Mouse (Mus musculus): ENCODE measurements around the gene Dstn. TPM values are rescaled to one million over a fixed set of nuclear protein-coding genes. Genes with fewer than 3 reads are reported as not detected.

Dstn gene
- total RNA-seq, 2 experiments from 2014 or later = 188 to 189 TPM

DNA sequence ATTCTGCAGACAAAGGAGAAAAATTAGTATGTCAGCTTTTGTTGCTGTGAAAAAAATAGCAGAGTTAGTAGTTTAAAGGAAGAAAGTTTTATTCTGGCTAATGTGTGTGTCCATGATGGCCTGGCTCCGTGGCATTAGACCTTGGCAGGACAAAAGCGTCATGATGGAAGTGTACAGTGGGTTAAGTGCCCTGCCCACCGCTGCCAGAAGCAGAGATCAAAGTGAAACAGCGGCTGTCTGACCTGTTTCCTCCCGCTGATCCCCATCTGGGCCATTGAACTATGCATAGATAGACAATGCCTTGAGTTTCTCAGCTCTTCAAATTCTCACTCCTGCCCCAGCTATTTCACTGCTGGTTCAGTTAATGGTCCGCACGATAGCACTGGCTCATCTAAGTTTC is 9.0 kb downstream of the Dstn start:
- Histone ChIP-seq H3K27ac (no peak overlapping the region), H3K4me3 (no peak overlapping the region)
- no peak for TF ChIP-seq CTCF (conservative IDR thresholded peaks at IDR 0.05)
- DNase-seq (ENCODE audit: low spot score in 2 of 2) = no peak

DNA sequence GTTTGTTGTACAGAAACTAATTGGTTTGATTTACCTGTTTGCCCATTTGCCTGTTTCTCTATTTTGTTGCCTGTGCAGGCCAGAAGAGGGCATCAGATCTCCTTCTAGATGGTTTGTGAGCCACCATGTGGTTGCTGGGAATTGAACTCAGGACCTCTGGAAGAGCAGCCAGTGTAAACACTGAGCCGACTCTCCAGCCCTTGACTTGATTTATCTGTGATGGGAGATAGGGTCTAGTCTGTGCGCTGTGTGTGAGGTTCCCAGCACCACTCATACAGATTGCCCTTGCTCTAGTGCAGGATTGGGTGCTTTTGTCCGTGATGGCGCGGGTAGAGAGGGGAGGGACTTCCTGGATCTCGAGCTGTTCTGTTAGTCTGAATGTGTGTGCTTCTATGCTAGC is 10.7 kb downstream of the Dstn start:
- no peak overlapping the region for H3K4me3 ChIP-seq
- no peak for TF ChIP-seq CTCF (conservative IDR thresholded peaks at IDR 0.05)
- DNase-seq (ENCODE audit: low spot score in 2 of 2) = no peak
- no peak overlapping the region for H3K27ac ChIP-seq

DNA sequence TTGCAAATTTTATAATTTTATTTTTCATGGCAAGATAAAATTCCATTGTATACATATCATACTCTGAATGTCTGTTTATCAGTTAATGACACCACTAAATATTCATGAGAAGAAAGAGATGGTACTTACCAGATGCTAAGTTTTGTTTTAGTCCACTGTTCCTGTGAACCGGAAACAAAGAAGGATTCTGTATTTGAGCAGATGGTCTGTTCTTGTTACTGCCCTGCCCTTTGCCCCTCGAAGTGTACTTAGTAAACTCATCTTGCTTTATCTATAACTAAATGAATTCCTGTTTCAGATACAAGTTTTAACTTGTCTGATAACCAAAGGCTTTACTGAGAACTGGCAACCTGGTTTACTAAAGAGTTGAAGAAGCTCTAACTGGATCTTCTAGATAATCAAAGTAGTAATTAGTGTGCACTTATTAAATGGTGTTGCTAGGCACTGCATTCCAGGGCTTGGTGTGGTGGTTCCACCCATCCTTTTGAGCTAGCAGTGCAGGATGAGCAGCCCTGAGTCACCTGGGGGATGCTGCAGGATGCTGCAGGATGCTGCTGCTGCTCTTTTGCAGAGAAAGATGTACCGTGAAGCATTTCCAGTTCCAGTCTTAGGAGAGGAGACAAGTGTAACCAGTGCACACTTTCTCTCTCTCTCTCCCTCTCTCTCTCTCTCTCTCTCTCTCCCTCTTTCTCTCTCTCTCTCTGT is 14.6 kb downstream of the Dstn start:
- no peak for DNase-seq (ENCODE audit: low spot score in 2 of 2)
- Histone ChIP-seq H3K4me3 (no peak overlapping the region), H3K27ac (no peak overlapping the region)
- no peak for TF ChIP-seq CTCF (conservative IDR thresholded peaks at IDR 0.05)

DNA sequence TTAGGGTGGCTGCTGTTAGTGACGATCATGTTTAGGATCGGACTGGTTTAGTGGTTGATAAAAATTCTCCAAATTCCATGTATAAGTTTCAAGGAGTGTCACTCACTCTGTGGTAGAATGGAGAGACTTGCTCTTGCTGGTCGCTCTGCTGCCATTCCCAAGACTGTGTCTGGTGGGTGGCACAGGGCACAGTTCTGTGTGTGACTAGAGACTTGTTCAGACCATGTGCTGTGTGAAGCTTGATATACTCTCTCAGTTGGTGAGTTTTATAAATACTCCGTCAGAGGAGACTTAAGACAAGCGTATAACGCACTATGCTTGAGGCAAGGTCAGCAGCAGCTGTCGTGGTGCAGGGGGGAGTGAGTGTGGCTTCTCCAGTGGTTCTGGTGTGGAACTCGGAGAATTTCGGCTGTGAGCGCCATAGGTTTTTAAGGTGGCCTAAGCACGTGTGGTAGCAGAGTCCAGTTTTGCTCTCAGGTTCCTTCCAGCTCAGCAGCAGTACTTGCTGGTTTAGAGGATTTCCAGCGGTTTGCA is 17.3 kb downstream of the Dstn start:
- Histone ChIP-seq H3K27ac (no peak overlapping the region), H3K4me3 (no peak overlapping the region)
- DNase-seq (ENCODE audit: low spot score in 2 of 2) = no peak
- TF ChIP-seq CTCF (conservative IDR thresholded peaks at IDR 0.05) = no peak

DNA sequence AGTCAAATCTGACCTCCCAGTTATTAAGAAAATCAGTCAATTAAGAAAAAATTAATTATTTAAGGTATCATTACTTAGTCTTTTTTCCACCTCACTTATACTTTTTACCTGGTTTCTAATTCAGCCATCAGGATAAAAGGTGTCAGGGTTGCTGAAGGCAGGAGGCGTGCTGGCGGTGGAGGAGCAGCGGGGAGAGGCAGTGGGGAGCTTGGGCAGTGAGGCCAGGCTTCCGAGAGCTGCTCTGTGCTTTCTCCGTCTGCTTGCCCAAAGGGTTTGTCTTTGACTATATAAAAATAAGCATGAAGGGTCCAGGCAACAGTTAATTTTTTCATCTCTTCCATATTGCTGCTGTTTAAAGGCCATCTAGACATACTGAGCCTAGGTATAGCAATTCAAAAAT is 18.4 kb downstream of the Dstn start:
- H3K27ac ChIP-seq = no peak overlapping the region
- H3K4me3 ChIP-seq = no peak overlapping the region
- no peak for DNase-seq (ENCODE audit: low spot score in 2 of 2)
- no peak for TF ChIP-seq CTCF (conservative IDR thresholded peaks at IDR 0.05)

DNA sequence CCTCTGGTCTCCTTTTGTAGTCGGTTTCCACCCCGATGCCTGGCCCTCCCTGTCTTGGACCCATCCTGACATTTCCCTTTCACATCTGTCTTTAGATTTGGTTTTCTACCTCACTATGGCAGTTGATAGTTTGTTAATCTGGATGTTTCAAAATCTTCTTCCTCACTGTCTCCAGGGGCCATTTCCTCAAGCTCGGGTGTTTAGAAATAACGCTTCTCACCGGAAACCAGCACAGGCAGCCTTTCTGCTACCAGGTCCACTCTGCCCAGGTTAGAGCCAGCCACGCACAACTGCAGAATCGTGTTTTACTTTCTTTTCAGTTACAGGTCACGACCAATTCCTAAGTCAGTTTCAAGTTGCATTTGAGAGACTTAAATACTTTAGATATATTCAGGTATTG is 19.3 kb downstream of the Dstn start:
- TF ChIP-seq CTCF (conservative IDR thresholded peaks at IDR 0.05) = no peak
- no peak for DNase-seq (ENCODE audit: low spot score in 2 of 2)
- no peak overlapping the region for H3K27ac ChIP-seq
- H3K4me3 ChIP-seq = no peak overlapping the region

DNA sequence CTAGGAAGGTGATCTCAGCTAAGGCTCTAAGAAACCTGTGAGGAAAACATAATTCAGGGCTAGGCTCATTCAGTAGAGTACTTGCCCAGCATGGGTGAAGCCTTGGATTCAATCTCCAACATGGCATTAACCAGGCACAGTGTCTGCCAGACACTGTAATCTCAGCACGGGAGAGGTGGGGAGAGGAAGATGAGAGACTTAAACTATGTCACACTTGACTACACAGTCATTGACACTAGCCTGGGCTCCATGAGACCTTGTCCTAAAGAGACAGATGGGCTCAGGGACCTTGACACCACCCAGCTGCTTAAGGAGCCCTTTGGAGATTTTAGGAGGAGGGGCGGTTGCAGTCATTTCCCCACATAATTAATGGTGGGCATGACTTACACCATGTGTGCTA is 22.7 kb downstream of the Dstn start:
- H3K27ac ChIP-seq = no peak overlapping the region
- no peak for DNase-seq (ENCODE audit: low spot score in 2 of 2)
- no peak overlapping the region for H3K4me3 ChIP-seq
- TF ChIP-seq CTCF (conservative IDR thresholded peaks at IDR 0.05) = no peak

DNA sequence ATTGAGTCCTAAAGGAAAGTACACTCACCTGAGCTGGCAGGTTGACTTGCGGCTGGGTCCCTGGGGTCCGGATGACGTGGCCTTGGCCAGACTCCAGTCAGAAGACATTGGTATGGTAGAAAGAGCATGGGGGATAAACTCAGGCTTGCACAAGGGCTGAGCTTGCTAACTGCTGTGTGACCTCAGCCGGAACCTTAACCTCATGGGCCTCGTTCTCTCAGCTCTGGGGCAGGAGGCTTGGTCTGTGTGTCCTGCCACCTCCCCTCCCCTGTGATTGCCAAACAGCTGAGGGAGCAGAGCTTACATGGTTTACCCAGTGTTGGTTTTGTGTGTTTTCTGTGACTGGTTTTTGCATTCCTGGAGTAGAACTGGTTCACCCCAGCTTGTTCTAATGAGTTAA is 25.3 kb downstream of the Dstn start:
- no peak for TF ChIP-seq CTCF (conservative IDR thresholded peaks at IDR 0.05)
- Histone ChIP-seq H3K4me3 (no peak overlapping the region), H3K27ac (no peak overlapping the region)
- DNase-seq (ENCODE audit: low spot score in 2 of 2) = no peak

DNA sequence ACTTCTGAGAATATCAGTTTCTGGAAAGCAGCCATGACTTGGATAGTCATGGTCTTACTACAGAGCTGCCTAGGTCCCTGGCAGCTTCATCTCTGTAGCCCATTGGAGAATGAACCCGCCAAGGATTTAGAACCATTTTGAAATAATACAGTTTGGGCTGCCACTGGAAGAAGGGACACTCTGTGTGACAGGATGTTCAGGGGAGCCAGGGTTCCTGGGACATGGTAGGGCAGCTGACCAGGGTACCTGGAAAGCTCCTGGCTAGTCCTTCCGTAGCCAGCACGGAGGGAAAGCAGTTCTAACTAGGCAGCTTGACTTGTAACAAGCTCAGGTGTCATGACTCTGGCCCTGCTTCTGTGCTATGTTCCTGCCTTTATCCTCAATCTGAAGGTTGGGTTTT is 29.7 kb downstream of the Dstn start:
- Histone ChIP-seq H3K27ac (no peak overlapping the region), H3K4me3 (no peak overlapping the region)
- no peak for TF ChIP-seq CTCF (conservative IDR thresholded peaks at IDR 0.05)
- DNase-seq (ENCODE audit: low spot score in 2 of 2) = no peak

DNA sequence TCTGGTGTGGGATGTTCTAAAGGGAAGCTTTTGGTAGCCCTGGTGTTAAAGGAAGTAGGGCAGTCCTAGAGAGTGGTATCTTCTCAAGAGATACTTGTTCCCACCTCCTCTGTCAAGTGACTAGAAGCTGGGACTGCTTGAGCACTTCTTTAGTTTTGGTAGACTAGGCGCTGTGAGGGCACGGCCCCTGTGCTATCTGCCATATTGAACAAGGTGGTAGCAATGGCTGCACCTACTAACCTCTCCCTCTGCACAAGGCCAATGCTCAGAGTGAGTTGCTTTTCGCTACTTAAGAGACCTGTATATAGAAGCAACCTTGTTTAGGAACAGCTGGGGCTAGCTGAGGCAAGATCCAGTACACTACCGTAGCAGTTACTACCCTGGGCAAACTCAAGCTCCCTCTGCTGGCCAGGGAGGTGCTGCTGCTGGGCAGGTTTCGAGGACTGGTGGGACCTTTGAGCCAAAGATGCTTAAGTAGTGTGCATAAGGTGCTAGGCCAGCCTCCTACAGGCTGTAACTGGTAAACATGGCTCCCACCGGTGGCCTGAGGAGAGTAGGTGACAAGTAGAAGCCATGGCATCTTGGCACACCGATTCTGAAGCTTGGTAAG is 30.5 kb downstream of the Dstn start:
- no peak for DNase-seq (ENCODE audit: low spot score in 2 of 2)
- no peak overlapping the region for H3K27ac ChIP-seq
- TF ChIP-seq CTCF (conservative IDR thresholded peaks at IDR 0.05) = peak; percentile 69

DNA sequence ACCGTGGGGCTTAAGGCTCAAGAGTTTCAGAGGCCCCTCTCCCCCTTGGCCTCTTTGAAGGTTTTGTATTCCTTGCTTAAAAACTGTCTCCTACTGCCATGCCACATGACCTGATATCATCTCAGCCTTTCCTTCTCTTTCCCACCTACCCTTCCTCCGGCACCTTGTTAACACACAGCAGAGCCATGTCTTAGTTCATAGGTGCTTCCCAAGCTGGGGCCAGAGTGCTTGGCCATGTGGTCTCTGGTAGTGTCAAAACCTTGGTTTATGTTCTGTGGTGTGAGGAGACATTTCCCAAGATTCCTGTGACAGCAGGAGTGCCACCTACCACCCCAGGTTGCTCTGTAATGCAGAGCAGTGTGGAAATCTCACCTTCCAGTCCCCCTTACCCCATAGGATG is 31.3 kb downstream of the Dstn start:
- no peak for TF ChIP-seq CTCF (conservative IDR thresholded peaks at IDR 0.05)
- no peak overlapping the region for H3K27ac ChIP-seq
- DNase-seq (ENCODE audit: low spot score in 2 of 2) = no peak

More for the DNA sequence above, 30.5 kb downstream of the Dstn start:
- no peak overlapping the region for H3K4me3 ChIP-seq

DNA sequence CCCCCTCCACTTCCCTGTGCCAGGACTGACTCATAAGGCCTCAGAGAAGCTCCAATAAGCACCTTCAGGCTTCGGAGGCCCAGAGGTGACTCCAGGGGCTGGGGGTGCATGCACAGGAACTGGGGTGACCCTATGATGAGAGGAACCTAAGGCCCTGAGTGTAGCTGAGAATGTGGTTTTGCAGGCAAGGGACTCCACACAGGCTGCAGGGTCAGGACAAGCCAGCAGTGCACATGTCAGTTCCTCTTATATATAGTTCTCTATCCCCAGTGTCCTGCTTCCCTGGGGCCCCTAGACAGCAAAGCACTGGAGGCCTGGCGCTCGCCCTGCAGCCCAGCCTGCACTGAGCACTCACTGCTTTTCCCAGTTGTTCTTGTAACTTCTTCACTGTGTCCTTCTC is 32.9 kb downstream of the Dstn start:
- no peak for TF ChIP-seq CTCF (conservative IDR thresholded peaks at IDR 0.05)
- H3K4me3 ChIP-seq = no peak overlapping the region
- no peak overlapping the region for H3K27ac ChIP-seq
- DNase-seq (ENCODE audit: low spot score in 2 of 2) = no peak

More for the DNA sequence above, 31.3 kb downstream of the Dstn start:
- H3K4me3 ChIP-seq = no peak overlapping the region

DNA sequence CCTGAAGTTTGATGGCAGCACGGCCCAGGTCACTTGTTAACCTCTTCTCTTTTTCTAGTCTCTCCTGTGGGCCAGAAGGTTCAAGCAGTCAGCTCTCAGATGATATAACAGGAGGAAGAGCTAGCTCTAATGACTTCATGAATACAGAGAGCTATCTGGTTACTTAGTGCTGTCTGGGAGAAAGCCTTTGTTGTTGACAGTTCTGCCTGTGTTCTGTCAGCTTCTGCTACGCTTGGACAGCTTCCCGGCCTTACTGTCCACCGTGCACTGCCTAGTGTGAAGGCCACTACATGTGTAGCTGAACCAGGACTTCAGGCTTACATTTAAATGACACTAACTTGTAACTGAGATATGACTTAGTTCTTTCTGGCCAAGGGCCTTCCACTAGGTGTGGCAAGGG is 33.3 kb downstream of the Dstn start:
- TF ChIP-seq CTCF (conservative IDR thresholded peaks at IDR 0.05) = no peak

DNA sequence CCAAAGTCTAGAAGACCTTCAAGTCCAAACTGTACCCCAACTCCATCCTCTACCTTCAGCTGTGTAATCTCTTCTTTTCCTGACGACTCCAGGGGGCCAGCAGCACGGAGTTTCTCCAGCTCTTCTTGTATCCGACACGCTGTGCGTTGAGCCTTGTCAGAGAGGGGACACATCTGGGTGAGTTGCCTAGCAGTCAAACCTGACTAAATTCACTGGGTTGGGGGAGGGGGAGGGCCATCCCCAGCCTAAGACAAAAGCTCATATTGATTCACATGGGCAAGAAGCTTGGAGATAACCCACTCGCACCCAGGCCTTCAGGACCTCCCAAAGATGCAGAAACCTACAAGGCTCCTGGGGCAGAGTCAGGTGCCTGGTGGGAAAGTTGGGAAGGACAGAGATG is 34.1 kb downstream of the Dstn start:
- TF ChIP-seq CTCF (conservative IDR thresholded peaks at IDR 0.05) = no peak
- DNase-seq (ENCODE audit: low spot score in 2 of 2) = no peak
- H3K4me3 ChIP-seq = no peak overlapping the region
- no peak overlapping the region for H3K27ac ChIP-seq

More for the DNA sequence above, 33.3 kb downstream of the Dstn start:
- no peak overlapping the region for H3K27ac ChIP-seq
- H3K4me3 ChIP-seq = no peak overlapping the region
- no peak for DNase-seq (ENCODE audit: low spot score in 2 of 2)
